Mouse (Mus musculus): Measurements from ENCODE around the gene Hpca. TPM values are rescaled to one million over a fixed set of nuclear protein-coding genes. Genes with fewer than 3 reads are reported as not detected.

Gene Hpca
- polyA plus RNA-seq, 1 experiment = 1.5 TPM

DNA sequence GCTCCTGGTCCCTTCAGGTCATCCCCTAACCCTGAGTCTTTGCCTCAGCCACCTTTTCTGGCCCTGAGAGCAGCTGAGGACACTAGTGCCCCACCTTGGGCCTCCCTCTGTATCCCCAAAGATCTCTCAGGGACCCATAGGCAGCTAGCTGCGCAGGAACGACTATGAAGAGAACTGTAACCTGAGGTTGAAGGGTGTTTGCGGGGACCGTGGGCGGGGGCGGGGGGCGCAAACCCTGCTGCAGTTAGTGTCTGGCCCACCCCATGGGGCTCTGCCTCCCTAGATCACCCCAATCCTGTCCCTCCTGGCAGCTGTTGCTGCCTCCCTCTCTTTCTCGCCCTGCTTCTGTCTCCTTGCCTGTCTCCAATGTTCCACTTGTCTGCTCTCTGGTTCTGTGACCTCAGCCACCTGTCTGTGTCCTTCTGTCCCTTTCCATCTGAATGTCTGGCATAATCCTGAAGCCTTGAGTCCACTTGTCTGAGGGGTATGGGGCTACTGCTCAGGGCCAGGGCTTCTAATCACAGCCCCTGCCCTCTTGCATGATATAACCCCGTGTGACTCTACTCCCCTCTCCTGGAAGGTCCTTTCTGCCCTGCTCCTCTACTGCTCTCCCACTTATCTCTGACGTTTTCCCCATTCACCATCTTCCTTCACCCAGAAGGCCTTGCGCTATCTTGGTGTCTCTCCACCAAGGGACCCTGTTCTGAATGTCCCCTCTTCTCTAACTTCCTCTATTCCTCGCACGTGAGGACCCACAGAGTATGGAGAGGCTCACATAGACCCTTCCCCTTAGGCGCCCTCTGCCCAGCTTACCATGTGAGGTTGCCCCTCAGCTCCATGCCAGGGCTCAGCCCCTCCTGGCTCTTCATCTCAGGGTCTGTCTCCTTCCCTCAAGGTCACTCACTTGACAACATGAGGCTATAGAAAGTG, 15.8 kb upstream of the Hpca start:
- H3K9ac ChIP-seq (ENCODE audit: low read depth, poor library complexity, severe bottlenecking) = peak overlapping the region; percentile 49
- peaks cover 3% of the 10 kb centered on the region; the same call in 1 of the 2 replicates for H3K27me3 ChIP-seq (ENCODE audit: control insufficient read depth, insufficient read depth, low read length, poor library complexity, severe bottlenecking)
- no peak for TF ChIP-seq CTCF (IDR thresholded peaks at IDR 0.05; ENCODE audit: low read depth, low read length)

GRCm38 (mm10) chr4:129136579-129137391, 14.9 kb upstream of the Hpca start, which contains the start of gene Fndc5:
Gene Fndc5, plus strand, starts transcription at chr4:129136999.
- Histone ChIP-seq H3K36me3 (ENCODE audit: control insufficient read depth, insufficient read depth, low read length, poor library complexity, severe bottlenecking) (no peaks in the 10 kb centered on the region), H3K27me3 (ENCODE audit: control insufficient read depth, insufficient read depth, low read length, poor library complexity, severe bottlenecking) (peaks cover 3% of the 10 kb centered on the region; the same call in 1 of the 2 replicates), H3K9ac (ENCODE audit: low read depth, poor library complexity, severe bottlenecking) (peak within 1 kb of the TSS; percentile 49), H3K4me3 (ENCODE audit: low read depth, low read length) (peak within 1 kb of the TSS; percentile 67), H3K4me1 (ENCODE audit: control insufficient read depth, insufficient read depth, low read length) (no peaks in the 10 kb centered on the region), H3K27ac (ENCODE audit: insufficient read depth, low read length) (no peak within 1 kb of the TSS), H3K9me3 (replicated peaks; ENCODE audit: control insufficient read depth, insufficient read depth, low read length, poor library complexity, severe bottlenecking) (no peaks in the 10 kb centered on the region)
- TF ChIP-seq CTCF (IDR thresholded peaks at IDR 0.05; ENCODE audit: low read depth, low read length) = no peak
- TF ChIP-seq EP300 (IDR thresholded peaks at IDR 0.05; ENCODE audit: insufficient read depth, low read depth, low read length) = no peak
- TF ChIP-seq POLR2A (IDR thresholded peaks at IDR 0.05; ENCODE audit: insufficient read depth, low read length) = no peak

More for the DNA sequence above, 15.8 kb upstream of the Hpca start:
- peak overlapping the region; percentile 62 for H3K4me3 ChIP-seq (ENCODE audit: low read depth, low read length)
- H3K36me3 ChIP-seq (ENCODE audit: control insufficient read depth, insufficient read depth, low read length, poor library complexity, severe bottlenecking) = no peaks in the 10 kb centered on the region
- H3K27ac ChIP-seq (ENCODE audit: insufficient read depth, low read length) = no peak overlapping the region
- no peaks in the 10 kb centered on the region for H3K9me3 ChIP-seq (replicated peaks; ENCODE audit: control insufficient read depth, insufficient read depth, low read length, poor library complexity, severe bottlenecking)
- no peaks in the 10 kb centered on the region for H3K4me1 ChIP-seq (ENCODE audit: control insufficient read depth, insufficient read depth, low read length)

DNA sequence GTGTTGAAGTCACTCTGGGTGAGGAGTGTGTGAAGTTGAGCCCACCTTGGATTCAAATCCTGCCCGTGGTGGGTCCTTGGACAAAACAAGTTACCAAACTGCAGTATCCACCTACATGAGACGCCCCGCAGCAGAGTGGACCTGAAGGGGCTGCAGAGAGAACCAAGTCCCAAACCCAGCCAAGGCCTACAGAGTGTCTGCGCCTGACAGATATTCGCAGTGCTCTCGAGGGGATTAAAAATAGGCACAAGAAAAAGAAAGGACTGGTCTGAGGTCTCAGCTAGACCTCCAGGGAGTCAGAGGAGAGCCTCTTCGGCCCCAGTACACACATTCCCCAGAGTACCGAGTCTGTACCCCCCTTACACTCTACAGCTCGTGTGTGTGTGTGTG, 14.3 kb upstream of the Hpca start:
- Histone ChIP-seq H3K27ac (ENCODE audit: insufficient read depth, low read length) (no peak overlapping the region), H3K4me1 (ENCODE audit: control insufficient read depth, insufficient read depth, low read length) (no peaks in the 10 kb centered on the region), H3K9me3 (replicated peaks; ENCODE audit: control insufficient read depth, insufficient read depth, low read length, poor library complexity, severe bottlenecking) (no peaks in the 10 kb centered on the region), H3K9ac (ENCODE audit: low read depth, poor library complexity, severe bottlenecking) (peak overlapping the region; percentile 49), H3K4me3 (ENCODE audit: low read depth, low read length) (peak overlapping the region; percentile 67), H3K36me3 (ENCODE audit: control insufficient read depth, insufficient read depth, low read length, poor library complexity, severe bottlenecking) (no peaks in the 10 kb centered on the region), H3K27me3 (ENCODE audit: control insufficient read depth, insufficient read depth, low read length, poor library complexity, severe bottlenecking) (peaks cover 3% of the 10 kb centered on the region; the same call in 1 of the 2 replicates)
- TF ChIP-seq CTCF (IDR thresholded peaks at IDR 0.05; ENCODE audit: low read depth, low read length) (no peak), EP300 (IDR thresholded peaks at IDR 0.05; ENCODE audit: insufficient read depth, low read depth, low read length) (no peak), POLR2A (IDR thresholded peaks at IDR 0.05; ENCODE audit: insufficient read depth, low read length) (no peak)

DNA sequence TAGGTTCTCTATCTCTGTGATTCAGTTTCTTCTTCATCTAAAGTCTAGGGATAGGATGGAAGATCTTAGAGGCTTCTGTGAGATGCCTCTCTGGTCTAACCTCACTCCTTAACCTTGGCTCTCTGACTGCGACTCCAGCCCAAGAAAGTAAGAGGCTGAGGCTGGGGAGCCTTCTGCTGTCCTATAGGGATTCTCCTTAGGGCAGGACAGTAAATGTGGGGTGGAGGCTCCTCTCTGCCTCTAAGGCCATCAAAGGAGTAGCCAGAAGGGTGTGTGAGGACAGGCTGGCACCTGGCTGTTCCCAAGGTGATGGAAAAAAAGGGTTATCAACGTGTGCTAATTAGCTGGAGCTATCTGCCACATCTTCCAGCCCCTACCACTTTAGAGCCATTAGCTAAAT, 13.8 kb upstream of the Hpca start:
- H3K4me3 ChIP-seq (ENCODE audit: low read depth, low read length) = no peak overlapping the region
- no peak overlapping the region for H3K27ac ChIP-seq (ENCODE audit: insufficient read depth, low read length)
- peaks cover 3% of the 10 kb centered on the region; the same call in 1 of the 2 replicates for H3K27me3 ChIP-seq (ENCODE audit: control insufficient read depth, insufficient read depth, low read length, poor library complexity, severe bottlenecking)
- TF ChIP-seq EP300 (IDR thresholded peaks at IDR 0.05; ENCODE audit: insufficient read depth, low read depth, low read length) (no peak), CTCF (IDR thresholded peaks at IDR 0.05; ENCODE audit: low read depth, low read length) (no peak), POLR2A (IDR thresholded peaks at IDR 0.05; ENCODE audit: insufficient read depth, low read length) (no peak)
- H3K4me1 ChIP-seq (ENCODE audit: control insufficient read depth, insufficient read depth, low read length) = no peaks in the 10 kb centered on the region
- H3K9me3 ChIP-seq (replicated peaks; ENCODE audit: control insufficient read depth, insufficient read depth, low read length, poor library complexity, severe bottlenecking) = no peaks in the 10 kb centered on the region
- no peaks in the 10 kb centered on the region for H3K36me3 ChIP-seq (ENCODE audit: control insufficient read depth, insufficient read depth, low read length, poor library complexity, severe bottlenecking)
- no peak overlapping the region for H3K9ac ChIP-seq (ENCODE audit: low read depth, poor library complexity, severe bottlenecking)

DNA sequence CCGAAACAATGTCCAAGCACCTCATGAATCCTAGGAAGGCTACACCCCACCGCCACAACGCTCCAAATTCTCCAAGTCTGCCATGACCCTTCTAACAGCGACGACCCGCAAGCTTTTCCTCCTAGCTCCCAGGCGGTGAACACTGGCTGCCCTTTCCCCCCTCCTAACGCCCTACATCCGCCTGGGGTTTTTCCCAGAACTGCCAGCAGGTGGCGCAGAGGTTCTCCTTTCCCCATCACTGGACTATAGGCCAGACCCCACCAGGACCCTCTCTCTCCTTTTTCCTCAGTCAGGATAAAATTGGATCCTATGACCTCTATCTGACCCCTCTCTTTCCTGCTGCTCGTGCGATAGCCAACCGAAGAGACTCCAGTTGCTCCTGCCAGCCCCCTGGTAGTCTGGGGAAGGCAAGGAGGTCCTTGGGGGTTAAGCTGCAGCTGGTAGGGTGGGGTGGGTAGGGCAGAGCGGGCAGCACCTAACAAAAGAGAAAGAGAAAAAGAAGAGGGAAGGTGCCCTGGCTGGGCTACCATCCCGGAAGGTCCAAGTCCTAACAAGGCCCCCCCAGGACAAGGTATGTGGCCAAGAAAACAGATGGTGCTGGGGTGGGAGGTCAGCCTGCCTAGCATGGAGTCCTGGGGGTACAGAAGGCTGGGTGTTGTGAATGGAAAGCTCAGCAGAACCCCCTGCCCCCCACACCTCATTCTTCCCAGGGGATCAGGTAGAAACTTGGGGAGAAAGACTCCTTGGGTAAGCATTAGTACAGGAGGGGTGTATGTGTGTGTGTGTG, 13.2 kb upstream of the Hpca start:
- H3K9ac ChIP-seq (ENCODE audit: low read depth, poor library complexity, severe bottlenecking) = no peak overlapping the region

More for the DNA sequence above, 13.2 kb upstream of the Hpca start:
- Histone ChIP-seq H3K9me3 (replicated peaks; ENCODE audit: control insufficient read depth, insufficient read depth, low read length, poor library complexity, severe bottlenecking) (no peaks in the 10 kb centered on the region), H3K36me3 (ENCODE audit: control insufficient read depth, insufficient read depth, low read length, poor library complexity, severe bottlenecking) (no peaks in the 10 kb centered on the region), H3K27me3 (ENCODE audit: control insufficient read depth, insufficient read depth, low read length, poor library complexity, severe bottlenecking) (peaks cover 3% of the 10 kb centered on the region; the same call in 1 of the 2 replicates), H3K27ac (ENCODE audit: insufficient read depth, low read length) (no peak overlapping the region), H3K4me3 (ENCODE audit: low read depth, low read length) (no peak overlapping the region), H3K4me1 (ENCODE audit: control insufficient read depth, insufficient read depth, low read length) (no peaks in the 10 kb centered on the region)
- TF ChIP-seq CTCF (IDR thresholded peaks at IDR 0.05; ENCODE audit: low read depth, low read length) (peak; percentile 93), EP300 (IDR thresholded peaks at IDR 0.05; ENCODE audit: insufficient read depth, low read depth, low read length) (no peak)
